18 mouse cellular contexts compared by ENCODE assay signal in the genomic region with DNA sequence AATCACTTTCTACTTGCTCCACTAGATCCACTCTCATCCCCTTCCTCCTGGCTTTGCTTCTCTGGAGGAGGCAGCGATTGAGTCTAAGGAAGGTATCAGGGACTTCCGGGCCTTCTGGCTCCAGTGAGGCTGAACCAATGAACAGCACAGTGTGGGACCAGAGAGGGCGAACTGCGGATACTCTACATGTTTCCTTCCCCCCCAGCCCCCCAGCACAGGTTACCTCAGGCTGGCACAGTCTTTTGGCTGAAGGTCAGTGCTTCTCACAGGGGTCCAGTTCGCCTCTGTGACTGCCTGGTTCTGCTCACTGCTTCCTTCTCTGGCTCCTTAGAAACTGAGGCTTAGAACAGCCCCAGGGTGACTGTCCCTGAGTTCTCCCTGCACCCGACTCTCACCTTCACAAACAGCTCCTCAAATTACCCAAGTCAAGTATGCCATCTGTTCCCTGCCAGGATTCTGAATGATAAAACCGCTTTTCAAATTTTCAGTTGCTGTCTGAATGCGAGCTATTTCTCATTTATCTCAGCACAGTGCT.
DNase-seq lines count a peak whose midpoint lies in the region; ATAC-seq lines count a peak whose summit lies in the region.
"Had no signal": no experiment of that assay in that cellular context is flagged by ENCODE, and none has a peak within 500 bp of the region (broad histone marks: within the 10 kb centered on the region; RNA-seq: fewer than 3 reads in every experiment).

No protein-coding gene starts in this region.

- 59% methylated on average over 8 of the region's 8 CpGs for WGBS in hindbrain, embryonic 13.5 days
- WGBS in hindbrain, embryonic 16.5 days = 50% methylated on average over 8 of the region's 8 CpGs
- WGBS in embryonic facial prominence, embryonic 13.5 days = 38% methylated on average over 8 of the region's 8 CpGs

- H3K4me3 ChIP-seq in hindbrain, embryonic 13.5 days = no peak overlapping the region
- H3K4me3 ChIP-seq in hindbrain, embryonic 16.5 days (ENCODE audit: low read length) = no peak overlapping the region
- no peak overlapping the region for H3K4me3 ChIP-seq in embryonic facial prominence, embryonic 13.5 days
- H3K4me3 ChIP-seq: hindbrain, embryonic 15.5 days; liver, embryonic 15.5 days; midbrain, embryonic 10.5 days; myocyte had no signal

- no peak for DNase-seq in frontal cortex, postnatal 25 days (ENCODE audit: low spot score in 2 of 2)
- peak; percentile 49 for DNase-seq in brain, adult 2 months (ENCODE audit: low read depth, low spot score)
- DNase-seq in embryo, embryonic 10.5 days (ENCODE audit: low spot score) = no peak
- DNase-seq: adrenal gland, postnatal 14 days; embryo, embryonic 11 days; kidney, postnatal 36 days; lung, postnatal 14 days; right cerebral cortex, postnatal 4 days; thymus, postnatal 25 days had no signal

- H3K9me3 ChIP-seq in hindbrain, embryonic 13.5 days = no peaks in the 10 kb centered on the region
- H3K9me3 ChIP-seq in hindbrain, embryonic 16.5 days (ENCODE audit: control insufficient read depth, low read length) = no peaks in the 10 kb centered on the region
- no peaks in the 10 kb centered on the region for H3K9me3 ChIP-seq in embryonic facial prominence, embryonic 13.5 days
- H3K9me3 ChIP-seq: hindbrain, embryonic 15.5 days; liver, embryonic 15.5 days; midbrain, embryonic 10.5 days had no signal

- peak overlapping the region; percentile 43; the same call in 1 of the 2 replicates for H3K9ac ChIP-seq in hindbrain, embryonic 13.5 days
- no peak overlapping the region for H3K9ac ChIP-seq in hindbrain, embryonic 16.5 days (ENCODE audit: low read depth, low read length)
- no peak overlapping the region for H3K9ac ChIP-seq in embryonic facial prominence, embryonic 13.5 days
- H3K9ac ChIP-seq: hindbrain, embryonic 15.5 days; liver, embryonic 15.5 days had no signal

- H3K4me1 ChIP-seq in hindbrain, embryonic 13.5 days (replicated peaks) = peaks cover 9% of the 10 kb centered on the region
- H3K4me1 ChIP-seq in hindbrain, embryonic 16.5 days (ENCODE audit: control insufficient read depth, insufficient read depth, low read depth, low read length) = no peaks in the 10 kb centered on the region
- H3K4me1 ChIP-seq in embryonic facial prominence, embryonic 13.5 days = no peaks in the 10 kb centered on the region
- H3K4me1 ChIP-seq: liver, embryonic 15.5 days had no signal

- ATAC-seq in frontal cortex, adult (ENCODE audit: low TSS enrichment) = peak; percentile 57
- ATAC-seq in hindbrain, embryonic 13.5 days (ENCODE audit: low FRiP score) = no peak
- ATAC-seq in hindbrain, embryonic 16.5 days = no peak; the same call in 1 of the 2 replicates
- no peak for ATAC-seq in embryonic facial prominence, embryonic 13.5 days (ENCODE audit: insufficient number of reproducible peaks, insufficient read depth, low FRiP score, low TSS enrichment, low read depth)
- ATAC-seq: CD4-positive, CD25-positive, alpha-beta regulatory T cell, adult 4 months had no signal

- H3K27ac ChIP-seq in hindbrain, embryonic 13.5 days = peak overlapping the region; percentile 26; the same call in 1 of the 2 replicates
- H3K27ac ChIP-seq in hindbrain, embryonic 16.5 days (ENCODE audit: low read depth, low read length) = no peak overlapping the region
- 0 out of 2 replicates have a peak overlapping the region, but pooled peaks have one; percentile 5 for H3K27ac ChIP-seq in embryonic facial prominence, embryonic 13.5 days
- H3K27ac ChIP-seq: hindbrain, embryonic 15.5 days; liver, embryonic 15.5 days; midbrain, embryonic 10.5 days had no signal

- H3K4me2 ChIP-seq in hindbrain, embryonic 13.5 days = no peak overlapping the region
- H3K4me2 ChIP-seq in hindbrain, embryonic 16.5 days (ENCODE audit: low read length) = no peak overlapping the region
- no peak overlapping the region for H3K4me2 ChIP-seq in embryonic facial prominence, embryonic 13.5 days
- H3K4me2 ChIP-seq: hindbrain, embryonic 15.5 days; liver, embryonic 15.5 days had no signal

- H3K36me3 ChIP-seq in hindbrain, embryonic 13.5 days = no peaks in the 10 kb centered on the region
- no peaks in the 10 kb centered on the region for H3K36me3 ChIP-seq in hindbrain, embryonic 16.5 days (ENCODE audit: control insufficient read depth, insufficient read depth, low read length)
- H3K36me3 ChIP-seq in embryonic facial prominence, embryonic 13.5 days = no peaks in the 10 kb centered on the region
- H3K36me3 ChIP-seq: hindbrain, embryonic 15.5 days; liver, embryonic 15.5 days; midbrain, embryonic 10.5 days had no signal

- no peaks in the 10 kb centered on the region; the same call in 1 of the 2 replicates for H3K27me3 ChIP-seq in hindbrain, embryonic 13.5 days
- H3K27me3 ChIP-seq in hindbrain, embryonic 16.5 days (replicated peaks; ENCODE audit: control insufficient read depth, insufficient read depth, low read length) = no peaks in the 10 kb centered on the region
- peaks cover 3% of the 10 kb centered on the region for H3K27me3 ChIP-seq in embryonic facial prominence, embryonic 13.5 days
- H3K27me3 ChIP-seq: hindbrain, embryonic 15.5 days; liver, embryonic 15.5 days had no signal
